Mouse (Mus musculus): ENCODE measurements around the gene Birc6. TPM values are rescaled to one million over a fixed set of nuclear protein-coding genes. Genes with fewer than 3 reads are reported as not detected.

Birc6 gene
- polyA plus RNA-seq (2014; fragmentation: Illumina TruSeq; extraction: RNeasy Lipid Tissue Mini Kit (QIAGEN cat#74804); ENCODE audit: low read depth, low replicate concordance), result 145 TPM

GRCm38 (mm10) chr17:74527729-74528607 is at the start of gene Birc6:
Gene Birc6, plus strand, starts transcription at chr17:74528295.

DNA sequence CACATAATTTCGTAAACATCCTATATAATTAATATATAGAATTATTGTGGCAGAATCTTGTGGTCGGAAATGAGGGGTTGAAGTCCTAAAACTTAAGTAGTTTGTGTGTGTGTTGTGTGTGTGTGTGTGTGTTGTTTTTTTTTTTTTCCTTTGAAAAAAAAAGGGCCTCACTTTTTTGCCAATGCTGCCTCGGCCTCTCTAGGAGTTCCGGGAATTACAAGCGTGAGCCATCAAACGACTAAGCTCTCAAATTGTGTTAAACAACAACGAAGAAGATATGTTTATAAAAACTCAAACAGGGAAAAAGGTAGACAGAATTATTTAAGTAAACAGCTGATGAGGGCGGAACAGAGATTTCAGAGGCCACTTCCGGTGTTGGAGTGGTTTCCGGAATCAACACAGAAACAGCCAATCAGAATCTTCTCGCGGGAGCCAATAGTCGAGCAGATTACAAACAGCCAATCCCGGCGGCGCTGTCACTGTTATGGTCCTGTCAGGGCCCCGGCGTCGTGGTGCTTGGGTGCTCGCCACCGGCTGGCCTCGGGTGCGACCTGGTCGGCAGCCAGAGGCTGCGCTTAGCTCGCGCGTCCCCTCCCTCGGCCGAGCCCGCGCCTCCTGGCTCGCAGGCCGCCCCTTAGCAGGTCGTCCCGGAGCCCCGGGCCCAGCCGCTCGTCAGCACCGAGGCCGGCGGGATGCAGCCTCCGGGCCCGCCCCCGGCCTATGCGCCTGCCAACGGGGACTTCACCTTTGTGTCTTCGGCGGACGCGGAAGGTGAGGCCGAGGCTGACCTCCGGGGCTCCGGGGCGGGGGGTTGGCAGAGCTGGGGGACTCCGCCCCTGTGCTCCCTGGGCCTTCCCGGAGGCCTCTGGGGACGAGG is 38.8 kb upstream of the Birc6 start, which contains the start of gene Yipf4:
Yipf4 (plus strand) TSS at position 470 of the 877 bp plus-strand sequence.

GRCm38 (mm10) chr17:74717618-74718151 is 189.6 kb downstream of the Birc6 start, which contains the start of gene Ttc27:
Gene Ttc27, plus strand, starts transcription at chr17:74717732.

Other genes starting within 250 kb of the Birc6 start
- gene Memo1, start 232.8 kb upstream of the Birc6 start, polyA plus RNA-seq (2014; fragmentation: Illumina TruSeq; extraction: RNeasy Lipid Tissue Mini Kit (QIAGEN cat#74804); ENCODE audit: low read depth, low replicate concordance), result 103 TPM
- 157 TPM for gene Dpy30, start 204.4 kb upstream of the Birc6 start, polyA plus RNA-seq (2014; fragmentation: Illumina TruSeq; extraction: RNeasy Lipid Tissue Mini Kit (QIAGEN cat#74804); ENCODE audit: low read depth, low replicate concordance)
- 22.8 TPM for gene Spast, start 189.3 kb upstream of the Birc6 start, polyA plus RNA-seq (2014; fragmentation: Illumina TruSeq; extraction: RNeasy Lipid Tissue Mini Kit (QIAGEN cat#74804); ENCODE audit: low read depth, low replicate concordance)
- gene Slc30a6, start 132.7 kb upstream of the Birc6 start, polyA plus RNA-seq (2014; fragmentation: Illumina TruSeq; extraction: RNeasy Lipid Tissue Mini Kit (QIAGEN cat#74804); ENCODE audit: low read depth, low replicate concordance), result 21.4 TPM
- gene Nlrc4, start 69.2 kb upstream of the Birc6 start, polyA plus RNA-seq (2014; fragmentation: Illumina TruSeq; extraction: RNeasy Lipid Tissue Mini Kit (QIAGEN cat#74804); ENCODE audit: low read depth, low replicate concordance), result 1.1 TPM
- 335 TPM for gene Yipf4, start 38.8 kb upstream of the Birc6 start, polyA plus RNA-seq (2014; fragmentation: Illumina TruSeq; extraction: RNeasy Lipid Tissue Mini Kit (QIAGEN cat#74804); ENCODE audit: low read depth, low replicate concordance)
- 8.3 TPM for gene Ttc27, start 189.4 kb downstream of the Birc6 start, polyA plus RNA-seq (2014; fragmentation: Illumina TruSeq; extraction: RNeasy Lipid Tissue Mini Kit (QIAGEN cat#74804); ENCODE audit: low read depth, low replicate concordance)